Mouse (Mus musculus): ENCODE measurements around the gene Rab30.

The Rab30 gene

GRCm38 (mm10) chr7:92842254-92842653, 100.9 kb downstream of the Rab30 start:
- no peak for DNase-seq (ENCODE audit: low spot score)

- DNase-seq (ENCODE audit: low spot score) = peak; percentile 7
These were observed 106.8 kb downstream of the Rab30 start for GRCm38 (mm10) chr7:92848246-92848645.

- DNase-seq (ENCODE audit: low spot score) = no peak
These were observed 125.1 kb downstream of the Rab30 start for GRCm38 (mm10) chr7:92866526-92866925.

- no peak for DNase-seq (ENCODE audit: low spot score)
These were observed 128.8 kb downstream of the Rab30 start for GRCm38 (mm10) chr7:92870161-92870560.

- DNase-seq (ENCODE audit: low spot score) = no peak
These were observed 130.2 kb downstream of the Rab30 start for GRCm38 (mm10) chr7:92871596-92871995.

GRCm38 (mm10) chr7:92874116-92874675, 132.8 kb downstream of the Rab30 start, which contains the start of the genes Ddias and Prcp:
Gene Ddias, minus strand, starts transcription at chr7:92874247.
Gene Prcp, plus strand, starts transcription at chr7:92874470.
- DNase-seq (ENCODE audit: low spot score) = peak; percentile 91

GRCm38 (mm10) chr7:92874761-92875408, 133.5 kb downstream of the Rab30 start:
- DNase-seq (ENCODE audit: low spot score) = peak; percentile 87

- no peak for DNase-seq (ENCODE audit: low spot score)
These were observed 134.7 kb downstream of the Rab30 start for GRCm38 (mm10) chr7:92876066-92876465.

- DNase-seq (ENCODE audit: low spot score) = no peak
These were observed 135.1 kb downstream of the Rab30 start for GRCm38 (mm10) chr7:92876538-92876937.

- no peak for DNase-seq (ENCODE audit: low spot score)
These were observed 137.3 kb downstream of the Rab30 start for GRCm38 (mm10) chr7:92878575-92879285.

- no peak for DNase-seq (ENCODE audit: low spot score)
These were observed 142.7 kb downstream of the Rab30 start for GRCm38 (mm10) chr7:92883850-92884716.

- no peak for DNase-seq (ENCODE audit: low spot score)
These were observed 143.7 kb downstream of the Rab30 start for GRCm38 (mm10) chr7:92884998-92885660.

- no peak for DNase-seq (ENCODE audit: low spot score)
These were observed 145.4 kb downstream of the Rab30 start for GRCm38 (mm10) chr7:92886801-92887200.

- DNase-seq (ENCODE audit: low spot score) = no peak
These were observed 145.8 kb downstream of the Rab30 start for GRCm38 (mm10) chr7:92887230-92887629.

- DNase-seq (ENCODE audit: low spot score) = no peak
These were observed 148.8 kb downstream of the Rab30 start for GRCm38 (mm10) chr7:92890211-92890610.

- DNase-seq (ENCODE audit: low spot score) = no peak
These were observed 149.3 kb downstream of the Rab30 start for GRCm38 (mm10) chr7:92890618-92891230.

- no peak for DNase-seq (ENCODE audit: low spot score)
These were observed 152.1 kb downstream of the Rab30 start for GRCm38 (mm10) chr7:92893478-92893877.

Data from ovary, postnatal 36 days (tissue).